Mouse (Mus musculus) olfactory bulb, adult 2 months (tissue): ENCODE measurements around the gene Abcb9.

Source experiments
- CTCF ChIP-seq: fragments of 200-500 bp; IDR thresholded peaks from 2 replicates; pipeline ENCODE4 v1.5.1; 2012; ENCODE audit warnings: low read depth, mild to moderate bottlenecking, low read length, moderate library complexity; ENCODE audit not compliant: insufficient read depth
- POLR2A ChIP-seq: fragments of 200-500 bp; IDR thresholded peaks from 2 replicates; pipeline ENCODE4 v1.6.1; 2012; ENCODE audit warnings: mild to moderate bottlenecking, low read depth, low read length, moderate library complexity; ENCODE audit not compliant: insufficient read depth

DNA sequence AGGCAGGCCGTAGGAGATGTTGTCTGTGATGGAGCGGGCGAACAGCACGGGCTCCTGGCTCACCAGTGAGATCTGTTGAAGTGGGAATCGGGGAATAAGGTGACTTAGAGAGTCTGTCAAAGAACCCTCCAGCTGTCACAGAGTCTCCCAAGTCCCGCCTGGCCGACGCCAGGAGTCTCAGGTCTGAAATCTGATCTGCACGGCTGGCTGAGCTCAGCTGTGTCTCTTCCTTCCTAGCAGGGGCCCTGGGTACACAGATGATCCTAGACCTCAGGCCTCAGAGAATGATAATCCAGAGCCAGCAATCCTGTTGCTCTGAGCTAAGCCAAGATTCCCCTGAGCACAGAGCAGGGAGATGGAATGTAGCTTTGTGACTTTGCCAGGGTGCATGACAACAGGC, 21.9 kb downstream of the Abcb9 start:
- TF ChIP-seq CTCF (no peak), POLR2A (no peak)
